Mouse (Mus musculus): ENCODE data around the gene Uhrf1bp1l.

- TF ChIP-seq CTCF (IDR thresholded peaks at IDR 0.05) (no peak), EP300 (IDR thresholded peaks at IDR 0.05; ENCODE audit: insufficient read depth, low read depth, low read length) (no peak), POLR2A (IDR thresholded peaks at IDR 0.05; ENCODE audit: insufficient read depth, low read depth, low read length) (no peak)
Observed at GRCm38 (mm10) chr10:89837476-89837875, 92.7 kb downstream of the Uhrf1bp1l start.

All from heart, adult 2 months (tissue).